Mouse (Mus musculus) embryo, embryonic 11.5 days (tissue): ENCODE data around the gene Kcnip4.
A peak's percentile ranks its signal among the peaks of the same experiment; 100 is the strongest.

ENCODE experiments used
- DNase-seq: peaks from one replicate; pipeline ENCODE4 v3.0.0-alpha.2; 2012; ENCODE audit warnings: low read depth, low spot score

Gene Kcnip4

GRCm38 (mm10) chr5:48588014-48588413 is 936.7 kb downstream of the Kcnip4 start:
- DNase-seq: no peak

- no peak for DNase-seq
These were observed 941.3 kb downstream of the Kcnip4 start for GRCm38 (mm10) chr5:48583431-48583830.

- no peak for DNase-seq
These were observed 960.6 kb downstream of the Kcnip4 start for GRCm38 (mm10) chr5:48563996-48564587.

- DNase-seq: no peak
These were observed 973.0 kb downstream of the Kcnip4 start for GRCm38 (mm10) chr5:48551753-48552152.

- no peak for DNase-seq
These were observed 978.9 kb downstream of the Kcnip4 start for GRCm38 (mm10) chr5:48545825-48546224.

- DNase-seq: no peak
These were observed 979.6 kb downstream of the Kcnip4 start for GRCm38 (mm10) chr5:48544784-48545734.

- no peak for DNase-seq
These were observed 1006.7 kb downstream of the Kcnip4 start for GRCm38 (mm10) chr5:48518035-48518434.

- no peak for DNase-seq
These were observed 1011.4 kb downstream of the Kcnip4 start for GRCm38 (mm10) chr5:48513354-48513753.

GRCm38 (mm10) chr5:48511357-48511756 is 1013.4 kb downstream of the Kcnip4 start:
- DNase-seq: no peak

GRCm38 (mm10) chr5:48510241-48510640 is 1014.5 kb downstream of the Kcnip4 start:
- no peak for DNase-seq

GRCm38 (mm10) chr5:48509194-48509930 is 1015.3 kb downstream of the Kcnip4 start:
- no peak for DNase-seq

GRCm38 (mm10) chr5:48503094-48503493 is 1021.6 kb downstream of the Kcnip4 start:
- DNase-seq: no peak

GRCm38 (mm10) chr5:48502442-48502841 is 1022.3 kb downstream of the Kcnip4 start:
- DNase-seq: no peak

- no peak for DNase-seq
These were observed 1024.5 kb downstream of the Kcnip4 start for GRCm38 (mm10) chr5:48500204-48500603.

- DNase-seq: no peak
These were observed 1033.7 kb downstream of the Kcnip4 start for GRCm38 (mm10) chr5:48490864-48491477.

GRCm38 (mm10) chr5:48489549-48490288 is 1035.0 kb downstream of the Kcnip4 start:
- DNase-seq: no peak

GRCm38 (mm10) chr5:48483112-48483511 is 1041.6 kb downstream of the Kcnip4 start:
- DNase-seq: no peak

GRCm38 (mm10) chr5:48460221-48460620 is 1064.5 kb downstream of the Kcnip4 start:
- DNase-seq: no peak

GRCm38 (mm10) chr5:48448888-48449287 is 1075.8 kb downstream of the Kcnip4 start:
- no peak for DNase-seq

- peak; percentile 32 for DNase-seq
These were observed 1094.2 kb downstream of the Kcnip4 start for GRCm38 (mm10) chr5:48430459-48430858.

GRCm38 (mm10) chr5:48421957-48422356 is 1102.8 kb downstream of the Kcnip4 start:
- DNase-seq: no peak
